9 mouse cellular contexts compared by ENCODE assay signal in the genomic region with DNA sequence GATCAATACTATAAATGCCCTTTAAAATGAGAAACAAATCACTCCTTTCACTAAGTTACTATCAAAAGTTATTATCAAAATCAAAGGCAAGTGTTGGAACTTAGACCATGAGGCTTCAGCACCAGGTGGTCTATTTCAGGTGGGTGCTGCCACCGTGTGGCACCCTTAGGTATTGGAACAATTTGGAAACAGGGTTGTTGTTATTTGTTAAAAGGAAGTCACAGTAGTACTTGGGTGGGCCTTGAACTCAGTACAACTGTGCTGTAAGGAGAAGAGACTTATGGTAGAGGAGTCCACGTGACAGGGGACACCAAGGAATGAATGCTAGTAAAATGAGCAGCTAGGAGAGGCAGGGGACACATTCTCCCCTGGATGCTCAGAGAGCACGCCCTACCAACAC.
DNase-seq lines count a peak whose midpoint lies in the region; ATAC-seq and TF ChIP-seq lines count a peak whose summit lies in the region.
"Had no signal": no experiment of that assay in that cellular context is flagged by ENCODE, and none has a peak within 500 bp of the region (broad histone marks: within the 10 kb centered on the region; RNA-seq: fewer than 3 reads in every experiment).

No protein-coding gene starts in this region.

- no peaks in the 10 kb centered on the region for H3K27me3 ChIP-seq in heart, adult 2 months (ENCODE audit: control insufficient read depth, insufficient read depth, low read length)
- no peaks in the 10 kb centered on the region for H3K27me3 ChIP-seq in lung, postnatal 0 days (replicated peaks; ENCODE audit: insufficient read depth, low read length)
- no peaks in the 10 kb centered on the region for H3K27me3 ChIP-seq in small intestine, adult 2 months (ENCODE audit: control insufficient read depth, insufficient read depth, low read length)
- H3K27me3 ChIP-seq: embryonic facial prominence, embryonic 12.5 days had no signal

- no peaks in the 10 kb centered on the region for H3K36me3 ChIP-seq in heart, adult 2 months (ENCODE audit: control insufficient read depth, insufficient read depth, low read length)
- peaks cover 9% of the 10 kb centered on the region; the same call in 1 of the 2 replicates for H3K36me3 ChIP-seq in lung, postnatal 0 days (ENCODE audit: insufficient read depth, low read length)
- peaks cover 2% of the 10 kb centered on the region for H3K36me3 ChIP-seq in small intestine, adult 2 months (ENCODE audit: control insufficient read depth, insufficient read depth, low read length)
- H3K36me3 ChIP-seq: embryonic facial prominence, embryonic 12.5 days had no signal

- no peak overlapping the region for H3K27ac ChIP-seq in heart, adult 2 months
- no peak overlapping the region for H3K27ac ChIP-seq in lung, postnatal 0 days (ENCODE audit: low read length)
- H3K27ac ChIP-seq in small intestine, adult 2 months (ENCODE audit: insufficient read depth, low read depth, low read length) = no peak overlapping the region
- H3K27ac ChIP-seq: embryonic facial prominence, embryonic 12.5 days had no signal

- ATAC-seq in inflammation-experienced regulatory T-cells, adult 6 months = peak; percentile 56
- no peak; the same call in 1 of the 2 replicates for ATAC-seq in lung, postnatal 0 days

- peak; percentile 84 for TF ChIP-seq CTCF in heart, adult 2 months (IDR thresholded peaks at IDR 0.05)
- TF ChIP-seq CTCF in lung, postnatal 0 days (IDR thresholded peaks at IDR 0.05) = peak; percentile 83
- TF ChIP-seq CTCF in small intestine, adult 2 months (IDR thresholded peaks at IDR 0.05; ENCODE audit: extremely low read depth, insufficient read length, insufficient replicate concordance, low read depth, low read length) = peak; percentile 81; the same call in 1 of the 2 replicates

- no peak overlapping the region for H3K9ac ChIP-seq in heart, adult 2 months (ENCODE audit: low read depth, low read length)
- no peak overlapping the region for H3K9ac ChIP-seq in lung, postnatal 0 days (replicated peaks; ENCODE audit: low read depth)
- H3K9ac ChIP-seq: embryonic facial prominence, embryonic 12.5 days had no signal

- intact Hi-C loops in heart, adult 2 months (cut with DNase I) = loop anchor here (5.0 kb wide), 2 partner anchors 107 to 122 kb away; no protein-coding TSS in a partner anchor
- intact Hi-C loops in heart, postnatal 25 days (cut with DNase I) = no loop called here

- H3K79me2 ChIP-seq in heart, adult 2 months (replicated peaks; ENCODE audit: control insufficient read depth, insufficient read depth, low read length) = no peaks in the 10 kb centered on the region

- H3K4me1 ChIP-seq in heart, adult 2 months (ENCODE audit: control insufficient read depth, insufficient read depth, low read length) = no peaks in the 10 kb centered on the region
- H3K4me1 ChIP-seq in lung, postnatal 0 days (ENCODE audit: insufficient read depth, low read depth, low read length) = no peaks in the 10 kb centered on the region
- H3K4me1 ChIP-seq in small intestine, adult 2 months (ENCODE audit: control insufficient read depth, insufficient read depth, insufficient read length, low read length) = peaks cover 4% of the 10 kb centered on the region; the same call in 1 of the 2 replicates
- H3K4me1 ChIP-seq: embryonic facial prominence, embryonic 12.5 days had no signal

- DNase-seq in heart, adult 2 months = peak; percentile 34 to 65
- DNase-seq in heart, postnatal 25 days (ENCODE audit: low spot score) = no peak
- peak; percentile 73 to 75 for DNase-seq in B cell, adult 2 months
- peak; percentile 42 for DNase-seq in WW6 (ENCODE audit: low read depth, low spot score)
- peak; percentile 59 for DNase-seq in embryo, embryonic 10 days (ENCODE audit: low spot score)
- peak; percentile 55 for DNase-seq in lung, postnatal 0 days (ENCODE audit: low spot score)

- TF ChIP-seq POLR2A in heart, adult 2 months (IDR thresholded peaks at IDR 0.05; ENCODE audit: insufficient read depth, low read depth, low read length) = no peak
- TF ChIP-seq POLR2A in small intestine, adult 2 months (IDR thresholded peaks at IDR 0.05; ENCODE audit: low read depth, low read length) = no peak

- 41% methylated on average over 3 of the region's 3 CpGs for WGBS in heart, adult 2 months
- 42% methylated on average over 3 of the region's 3 CpGs for WGBS in lung, postnatal 0 days
- WGBS in small intestine, adult 2 months = 44% methylated on average over 3 of the region's 3 CpGs

- TF ChIP-seq EP300 in heart, adult 2 months (IDR thresholded peaks at IDR 0.05; ENCODE audit: insufficient read depth, low read depth, low read length) = peak; percentile 59; the same call in 1 of the 2 replicates
- no peak for TF ChIP-seq EP300 in lung, postnatal 0 days (IDR thresholded peaks at IDR 0.05)

- H3K4me3 ChIP-seq in heart, adult 2 months = no peak overlapping the region
- no peak overlapping the region for H3K4me3 ChIP-seq in lung, postnatal 0 days (ENCODE audit: low read depth, low read length)
- no peak overlapping the region for H3K4me3 ChIP-seq in small intestine, adult 2 months (ENCODE audit: low read depth, low read length)
- H3K4me3 ChIP-seq: embryonic facial prominence, embryonic 12.5 days had no signal

- no peaks in the 10 kb centered on the region for H3K9me3 ChIP-seq in lung, postnatal 0 days (ENCODE audit: low read length)
- H3K9me3 ChIP-seq: embryonic facial prominence, embryonic 12.5 days had no signal

- no peak overlapping the region for H3K4me2 ChIP-seq in lung, postnatal 0 days (replicated peaks; ENCODE audit: low read depth, low read length)
- H3K4me2 ChIP-seq: embryonic facial prominence, embryonic 12.5 days had no signal
